Mouse (Mus musculus) neural tube, embryonic 15.5 days (tissue): ENCODE measurements around the gene Zfp2. TPM values are rescaled to one million over a fixed set of nuclear protein-coding genes. Genes with fewer than 3 reads are reported as not detected.
A peak's percentile ranks its signal among the peaks of the same experiment; 100 is the strongest.

Experiments used
- ATAC-seq: fragments of 200-750 bp; cut with Nextera tagmentation; 2 replicates; pipeline ENCODE4 v1.8.0; 2017; ENCODE audit warnings: mild to moderate bottlenecking, moderate TSS enrichment, moderate library complexity; ENCODE audit not compliant: low FRiP score
- H3K27ac ChIP-seq: fragments of 300-500 bp; sonication (generic); replicated peaks from 2 replicates; pipeline ENCODE4 v1.5.1; 2015; ENCODE audit warnings: mild to moderate bottlenecking, inconsistent platforms
- H3K27me3 ChIP-seq: fragments of 300-500 bp; sonication (generic); replicated peaks from 2 replicates; pipeline ENCODE4 v1.6.1; 2015; ENCODE audit warnings: inconsistent platforms
- H3K36me3 ChIP-seq: fragments of 300-500 bp; sonication (generic); 2 replicates; pipeline ENCODE4 v1.6.1; 2015; ENCODE audit warnings: inconsistent platforms
- H3K4me1 ChIP-seq: fragments of 300-500 bp; sonication (generic); 2 replicates; pipeline ENCODE4 v1.6.1; 2015; ENCODE audit warnings: inconsistent platforms
- H3K4me2 ChIP-seq: fragments of 300-500 bp; sonication (generic); 2 replicates; pipeline ENCODE4 v1.6.1; 2015; ENCODE audit warnings: inconsistent platforms, mild to moderate bottlenecking, moderate library complexity
- H3K4me3 ChIP-seq: fragments of 300-500 bp; sonication (generic); replicated peaks from 2 replicates; pipeline ENCODE4 v1.5.1; 2015; ENCODE audit warnings: mild to moderate bottlenecking, inconsistent platforms
- H3K9ac ChIP-seq: fragments of 300-500 bp; sonication (generic); replicated peaks from 2 replicates; pipeline ENCODE4 v1.6.1; 2015; ENCODE audit warnings: mild to moderate bottlenecking, inconsistent platforms
- H3K9me3 ChIP-seq: fragments of 300-500 bp; sonication (generic); replicated peaks from 2 replicates; pipeline ENCODE4 v1.6.1; 2016; ENCODE audit warnings: inconsistent platforms
- WGBS: fragments of 180-500 bp; shearing (Covaris S2); methylation state at CpG from one replicate; pipeline ENCODE4 v1.1.7; 2015; ENCODE audit warnings: mixed read lengths; 5-methylcytosine and 5-hydroxymethylcytosine counted together
- polyA plus RNA-seq: library from polyadenylated mRNA; unstranded; fragments of >200 nt; fragmentation: Nextera tagmentation; extraction: Ambion mirVana; gene quantifications from 2 replicates; pipeline ENCODE4 v1.2.1, GENCODE M21; 2015

Gene Zfp2
- polyA plus RNA-seq, 1 experiment from 2014 or later, result 38.5 TPM

- peaks cover 11% of the 10 kb centered on the region for H3K4me1 ChIP-seq
- H3K36me3 ChIP-seq, result no peaks in the 10 kb centered on the region
- peak overlapping the region; percentile 82 for H3K9ac ChIP-seq
- H3K4me2 ChIP-seq, result peak overlapping the region; percentile 76
- H3K4me3 ChIP-seq, result peak overlapping the region; percentile 70
- H3K27ac ChIP-seq, result peak overlapping the region; percentile 92
- H3K27me3 ChIP-seq, result no peaks in the 10 kb centered on the region
- WGBS, result 27% methylated on average over 14 of the region's 14 CpGs
- H3K9me3 ChIP-seq, result no peaks in the 10 kb centered on the region
- ATAC-seq, result peak; percentile 25; the same call in 1 of the 2 replicates
Measured at GRCm38 (mm10) chr11:50930469-50931014, 14.6 kb upstream of the Zfp2 start.

- no peak overlapping the region for H3K27ac ChIP-seq
Measured at GRCm38 (mm10) chr11:50914461-50914860, 1.5 kb downstream of the Zfp2 start.

GRCm38 (mm10) chr11:50913301-50913700 is 2.7 kb downstream of the Zfp2 start:
- Histone ChIP-seq H3K4me2 (no peak overlapping the region), H3K36me3 (peaks cover 51% of the 10 kb centered on the region), H3K4me1 (peaks cover 7% of the 10 kb centered on the region), H3K4me3 (no peak overlapping the region), H3K9ac (no peak overlapping the region), H3K27ac (no peak overlapping the region), H3K9me3 (peaks cover 39% of the 10 kb centered on the region), H3K27me3 (no peaks in the 10 kb centered on the region)
- 100% methylated on average over 1 of the region's 1 CpGs for WGBS
- no peak for ATAC-seq

More at GRCm38 (mm10) chr11:50914461-50914860, 1.5 kb downstream of the Zfp2 start:
- WGBS, result 96% methylated on average over 3 of the region's 3 CpGs
- no peak overlapping the region for H3K9ac ChIP-seq
- no peaks in the 10 kb centered on the region for H3K27me3 ChIP-seq
- peak overlapping the region; percentile 94; the same call in 1 of the 2 replicates for H3K4me3 ChIP-seq
- H3K36me3 ChIP-seq, result peaks cover 39% of the 10 kb centered on the region
- peaks cover 31% of the 10 kb centered on the region for H3K9me3 ChIP-seq
- H3K4me1 ChIP-seq, result peaks cover 7% of the 10 kb centered on the region
- no peak for ATAC-seq
- H3K4me2 ChIP-seq, result no peak overlapping the region; the same call in 1 of the 2 replicates

GRCm38 (mm10) chr11:50908136-50908535 is 7.8 kb downstream of the Zfp2 start:
- H3K27ac ChIP-seq, result no peak overlapping the region
- no peak for ATAC-seq
- no peaks in the 10 kb centered on the region for H3K4me1 ChIP-seq
- no peaks in the 10 kb centered on the region for H3K27me3 ChIP-seq
- H3K9ac ChIP-seq, result no peak overlapping the region
- no peak overlapping the region for H3K4me3 ChIP-seq
- 85% methylated on average over 5 of the region's 5 CpGs for WGBS
- H3K9me3 ChIP-seq, result peaks cover 83% of the 10 kb centered on the region
- peaks cover 95% of the 10 kb centered on the region for H3K36me3 ChIP-seq
- H3K4me2 ChIP-seq, result no peak overlapping the region

- peaks cover 55% of the 10 kb centered on the region for H3K9me3 ChIP-seq
- ATAC-seq, result no peak
- H3K27me3 ChIP-seq, result no peaks in the 10 kb centered on the region
- no peaks in the 10 kb centered on the region for H3K4me1 ChIP-seq
- 88% methylated on average over 1 of the region's 1 CpGs for WGBS
- peaks cover 63% of the 10 kb centered on the region for H3K36me3 ChIP-seq
- H3K4me2 ChIP-seq, result no peak overlapping the region
- no peak overlapping the region for H3K9ac ChIP-seq
- no peak overlapping the region for H3K4me3 ChIP-seq
- no peak overlapping the region for H3K27ac ChIP-seq
Measured at GRCm38 (mm10) chr11:50897359-50897758, 18.6 kb downstream of the Zfp2 start.

GRCm38 (mm10) chr11:50892441-50892840 is 23.5 kb downstream of the Zfp2 start:
- no peak for ATAC-seq
- Histone ChIP-seq H3K27ac (no peak overlapping the region), H3K9ac (no peak overlapping the region), H3K4me2 (no peak overlapping the region), H3K27me3 (no peaks in the 10 kb centered on the region), H3K4me1 (peaks cover 7% of the 10 kb centered on the region; the same call in 1 of the 2 replicates), H3K4me3 (no peak overlapping the region), H3K36me3 (peaks cover 18% of the 10 kb centered on the region), H3K9me3 (peaks cover 17% of the 10 kb centered on the region; the same call in 1 of the 2 replicates)
- 53% methylated on average over 2 of the region's 2 CpGs for WGBS

- Histone ChIP-seq H3K4me2 (peak within 1 kb of the TSS; percentile 81), H3K36me3 (peaks cover 25% of the 10 kb centered on the region), H3K27ac (peak within 1 kb of the TSS; percentile 82), H3K9me3 (0 out of 2 replicates have a peak, but pooled peaks cover 5% of the 10 kb centered on the region), H3K27me3 (no peaks in the 10 kb centered on the region), H3K9ac (peak within 1 kb of the TSS; percentile 67), H3K4me1 (peaks cover 18% of the 10 kb centered on the region), H3K4me3 (peak within 1 kb of the TSS; percentile 54)
- WGBS, result 6% methylated on average over 26 of the region's 26 CpGs
- ATAC-seq, result peak; percentile 96
Measured at GRCm38 (mm10) chr11:50887390-50888128, 28.4 kb downstream of the Zfp2 start, which contains the start of gene Zfp454. Zfp454 (minus strand) TSS chr11:50887651.

- H3K9ac ChIP-seq, result peak overlapping the region; percentile 67
- H3K27ac ChIP-seq, result peak overlapping the region; percentile 82
- peak; percentile 28 for ATAC-seq
- peaks cover 31% of the 10 kb centered on the region for H3K36me3 ChIP-seq
- H3K4me3 ChIP-seq, result peak overlapping the region; percentile 54
- peak overlapping the region; percentile 81 for H3K4me2 ChIP-seq
- WGBS, result 20% methylated on average over 10 of the region's 10 CpGs
- no peaks in the 10 kb centered on the region for H3K27me3 ChIP-seq
- H3K9me3 ChIP-seq, result 0 out of 2 replicates have a peak, but pooled peaks cover under 1% of the 10 kb centered on the region
- H3K4me1 ChIP-seq, result peaks cover 18% of the 10 kb centered on the region
Measured at GRCm38 (mm10) chr11:50886933-50887293, 29.1 kb downstream of the Zfp2 start.

- no peak for ATAC-seq
- Histone ChIP-seq H3K4me3 (peak overlapping the region; percentile 54), H3K36me3 (peaks cover 36% of the 10 kb centered on the region), H3K4me1 (peaks cover 18% of the 10 kb centered on the region), H3K9ac (peak overlapping the region; percentile 67), H3K4me2 (peak overlapping the region; percentile 81), H3K27me3 (no peaks in the 10 kb centered on the region), H3K27ac (no peak overlapping the region; the same call in 1 of the 2 replicates), H3K9me3 (no peaks in the 10 kb centered on the region)
- 51% methylated on average over 8 of the region's 8 CpGs for WGBS
Measured at GRCm38 (mm10) chr11:50886231-50886932, 29.6 kb downstream of the Zfp2 start.

- Histone ChIP-seq H3K27ac (no peak overlapping the region), H3K9ac (no peak overlapping the region), H3K36me3 (peaks cover 59% of the 10 kb centered on the region), H3K4me1 (peaks cover 18% of the 10 kb centered on the region), H3K4me3 (no peak overlapping the region), H3K27me3 (no peaks in the 10 kb centered on the region), H3K4me2 (no peak overlapping the region), H3K9me3 (no peaks in the 10 kb centered on the region)
- 83% methylated on average over 3 of the region's 3 CpGs for WGBS
- ATAC-seq, result no peak
Measured at GRCm38 (mm10) chr11:50883756-50884155, 32.2 kb downstream of the Zfp2 start.

- H3K9ac ChIP-seq, result no peak overlapping the region
- 93% methylated on average over 3 of the region's 3 CpGs for WGBS
- no peak for ATAC-seq
- H3K36me3 ChIP-seq, result peaks cover 90% of the 10 kb centered on the region
- H3K27ac ChIP-seq, result no peak overlapping the region
- H3K27me3 ChIP-seq, result no peaks in the 10 kb centered on the region
- no peak overlapping the region for H3K4me2 ChIP-seq
- peaks cover 11% of the 10 kb centered on the region for H3K9me3 ChIP-seq
- no peak overlapping the region for H3K4me3 ChIP-seq
- H3K4me1 ChIP-seq, result no peaks in the 10 kb centered on the region
Measured at GRCm38 (mm10) chr11:50878641-50879040, 37.3 kb downstream of the Zfp2 start.
